Comparison of ENCODE assay signal across 19 mouse cellular contexts in genomic region chr3:102024981-102025451, GRCm38 (mm10). TPM values are rescaled to one million over a fixed set of nuclear protein-coding genes. Genes with fewer than 3 reads are reported as not detected.
A peak's percentile ranks its signal among the peaks of the same experiment; 100 is the strongest.
DNase-seq lines count a peak whose midpoint lies in the region; ATAC-seq and TF ChIP-seq lines count a peak whose summit lies in the region.
"Had no signal": no experiment of that assay in that cellular context is flagged by ENCODE, and none has a peak within 500 bp of the region (broad histone marks: within the 10 kb centered on the region; RNA-seq: fewer than 3 reads in every experiment).

No protein-coding gene starts in this region.

- no peak for TF ChIP-seq CTCF in thymus, adult 2 months (IDR thresholded peaks at IDR 0.05; ENCODE audit: borderline replicate concordance, control insufficient read depth, extremely low read depth, insufficient read depth, low read length, poor library complexity)

- 49% methylated on average over 9 of the region's 9 CpGs for WGBS in embryonic facial prominence, embryonic 14.5 days
- WGBS in hindbrain, embryonic 11.5 days: 42% methylated on average over 9 of the region's 9 CpGs
- WGBS in midbrain, embryonic 14.5 days: 30% methylated on average over 9 of the region's 9 CpGs
- WGBS in thymus, adult 2 months: 63% methylated on average over 9 of the region's 9 CpGs

- 0 out of 2 replicates have a peak, but pooled peaks have one; percentile 45 for ATAC-seq in embryonic facial prominence, embryonic 14.5 days (ENCODE audit: low read depth)
- peak; percentile 71 for ATAC-seq in hindbrain, embryonic 11.5 days (ENCODE audit: low FRiP score)
- ATAC-seq in midbrain, embryonic 14.5 days (ENCODE audit: low FRiP score, low TSS enrichment): peak; percentile 64; the same call in 1 of the 2 replicates
- ATAC-seq: intestine, embryonic 15.5 days had no signal

- no peak overlapping the region for H3K4me3 ChIP-seq in embryonic facial prominence, embryonic 14.5 days (ENCODE audit: low read depth, low read length)
- H3K4me3 ChIP-seq in hindbrain, embryonic 11.5 days (ENCODE audit: low read depth, low read length): no peak overlapping the region
- no peak overlapping the region for H3K4me3 ChIP-seq in midbrain, embryonic 14.5 days (replicated peaks; ENCODE audit: low read depth, low read length)
- H3K4me3 ChIP-seq in thymus, adult 2 months (ENCODE audit: control insufficient read depth, insufficient read depth, low read length): no peak overlapping the region
- H3K4me3 ChIP-seq: intestine, embryonic 15.5 days had no signal

- 0 out of 2 replicates have a peak, but pooled peaks cover 3% of the 10 kb centered on the region for H3K4me1 ChIP-seq in embryonic facial prominence, embryonic 14.5 days (ENCODE audit: control insufficient read depth, insufficient read depth, low read length)
- no peaks in the 10 kb centered on the region; the same call in 1 of the 2 replicates for H3K4me1 ChIP-seq in hindbrain, embryonic 11.5 days (replicated peaks; ENCODE audit: control insufficient read depth, insufficient read depth, low read length)
- peaks cover 39% of the 10 kb centered on the region for H3K4me1 ChIP-seq in midbrain, embryonic 14.5 days (ENCODE audit: control insufficient read depth, insufficient read depth, low read length)
- no peaks in the 10 kb centered on the region for H3K4me1 ChIP-seq in thymus, adult 2 months (replicated peaks; ENCODE audit: control insufficient read depth, insufficient read depth, low read length)

- H3K27ac ChIP-seq in embryonic facial prominence, embryonic 14.5 days (replicated peaks; ENCODE audit: low read depth, low read length): no peak overlapping the region
- peak overlapping the region; percentile 85 for H3K27ac ChIP-seq in hindbrain, embryonic 11.5 days (ENCODE audit: low read depth, low read length)
- H3K27ac ChIP-seq in midbrain, embryonic 14.5 days (replicated peaks; ENCODE audit: low read depth, low read length): peak overlapping the region; percentile 74
- no peak overlapping the region for H3K27ac ChIP-seq in thymus, adult 2 months (ENCODE audit: control insufficient read depth, insufficient read depth, low read length)
- H3K27ac ChIP-seq: intestine, embryonic 15.5 days had no signal

- no peak overlapping the region for H3K4me2 ChIP-seq in embryonic facial prominence, embryonic 14.5 days (ENCODE audit: low read depth, low read length)
- H3K4me2 ChIP-seq in hindbrain, embryonic 11.5 days (replicated peaks; ENCODE audit: low read depth, low read length): no peak overlapping the region
- no peak overlapping the region for H3K4me2 ChIP-seq in midbrain, embryonic 14.5 days (ENCODE audit: low read length)
- H3K4me2 ChIP-seq: intestine, embryonic 15.5 days had no signal

- H3K9me3 ChIP-seq in embryonic facial prominence, embryonic 14.5 days (ENCODE audit: control insufficient read depth, low read length): no peaks in the 10 kb centered on the region
- H3K9me3 ChIP-seq in hindbrain, embryonic 11.5 days (ENCODE audit: control insufficient read depth, low read length): no peaks in the 10 kb centered on the region
- no peaks in the 10 kb centered on the region for H3K9me3 ChIP-seq in midbrain, embryonic 14.5 days (ENCODE audit: control insufficient read depth, low read length)
- H3K9me3 ChIP-seq: intestine, embryonic 15.5 days had no signal

- H3K9ac ChIP-seq in embryonic facial prominence, embryonic 14.5 days (ENCODE audit: low read depth, low read length): no peak overlapping the region
- H3K9ac ChIP-seq in hindbrain, embryonic 11.5 days (ENCODE audit: low read depth, low read length): 0 out of 2 replicates have a peak overlapping the region, but pooled peaks have one; percentile 8
- H3K9ac ChIP-seq in midbrain, embryonic 14.5 days (replicated peaks; ENCODE audit: low read length): no peak overlapping the region
- H3K9ac ChIP-seq: intestine, embryonic 15.5 days had no signal

- peaks cover 19% of the 10 kb centered on the region for H3K27me3 ChIP-seq in embryonic facial prominence, embryonic 14.5 days (replicated peaks; ENCODE audit: control insufficient read depth, insufficient read depth, low read length)
- no peaks in the 10 kb centered on the region for H3K27me3 ChIP-seq in hindbrain, embryonic 11.5 days (ENCODE audit: control insufficient read depth, insufficient read depth, low read length)
- H3K27me3 ChIP-seq in midbrain, embryonic 14.5 days (ENCODE audit: control insufficient read depth, insufficient read depth, low read length): no peaks in the 10 kb centered on the region
- peaks cover 5% of the 10 kb centered on the region; the same call in 1 of the 2 replicates for H3K27me3 ChIP-seq in thymus, adult 2 months (ENCODE audit: control insufficient read depth, insufficient read depth, low read length)

- H3K36me3 ChIP-seq in embryonic facial prominence, embryonic 14.5 days (ENCODE audit: control insufficient read depth, insufficient read depth, low read length): no peaks in the 10 kb centered on the region
- H3K36me3 ChIP-seq in hindbrain, embryonic 11.5 days (ENCODE audit: control insufficient read depth, insufficient read depth, low read length): no peaks in the 10 kb centered on the region
- no peaks in the 10 kb centered on the region for H3K36me3 ChIP-seq in midbrain, embryonic 14.5 days (ENCODE audit: control insufficient read depth, insufficient read depth, low read length)
- no peaks in the 10 kb centered on the region for H3K36me3 ChIP-seq in thymus, adult 2 months (ENCODE audit: control insufficient read depth, insufficient read depth, low read length)
- H3K36me3 ChIP-seq: intestine, embryonic 15.5 days had no signal

- DNase-seq in embryo, embryonic 10.5 days (ENCODE audit: low spot score): peak; percentile 37
- DNase-seq in embryo, embryonic 9.5 days (ENCODE audit: extremely low spot score): no peak
- DNase-seq in embryonic facial prominence, embryonic 14.5 days (ENCODE audit: low spot score): no peak
- peak; percentile 63 for DNase-seq in hindbrain, embryonic 11.5 days (ENCODE audit: low spot score)
- peak; percentile 57 for DNase-seq in midbrain, embryonic 14.5 days
- no peak for DNase-seq in gastrocnemius, postnatal 10 days
- DNase-seq in ovary, postnatal 10 days (ENCODE audit: low spot score): no peak
- no peak for DNase-seq in thymus, adult 2 months
- DNase-seq: adrenal gland, postnatal 10 days; cerebellum, postnatal 36 days; gastrocnemius, postnatal 14 days; kidney, postnatal 25 days; lung, postnatal 14 days had no signal

- no peak for TF ChIP-seq POLR2A in thymus, adult 2 months (IDR thresholded peaks at IDR 0.05; ENCODE audit: control insufficient read depth, extremely low read depth, insufficient read depth, low read length, poor library complexity)

RNA-seq across cellular contexts. Expression of gene Nhlh2, which starts 15.1 kb away (rescaled TPM):
- 3.0 and 3.8 TPM in 2 replicates for polyA plus RNA-seq in embryonic facial prominence, embryonic 14.5 days (2014; fragmentation: Nextera tagmentation; extraction: Ambion mirVana)
- 173 and 196 TPM in 2 replicates for polyA plus RNA-seq in hindbrain, embryonic 11.5 days (2014; fragmentation: Nextera tagmentation; extraction: Ambion mirVana)
- 45.0 and 46.2 TPM in 2 replicates for polyA plus RNA-seq in midbrain, embryonic 14.5 days (2014; fragmentation: Nextera tagmentation; extraction: Ambion mirVana)
- not detected for total RNA-seq in gastrocnemius, postnatal 10 days (2021)
- 0.03 TPM in 1 of 2 replicates, not detected in the other for polyA plus RNA-seq in thymus, adult 2 months (2012; rRNA removed)
- total RNA-seq: ES-E14; gastrocnemius, postnatal 14 days; liver, adult 2 months had no signal
- polyA plus RNA-seq: heart, embryonic 14.5 days; intestine, embryonic 15.5 days; liver, adult 2 months; spleen, adult 2 months; testis, adult 2 months had no signal

Comparison
In these comparisons a context has a peak if more than half of its experiments do, and no peak if none do; other contexts are left out.
1. DNase-seq: peak in embryo, embryonic 10.5 days (single experiment), hindbrain, embryonic 11.5 days (single experiment) and midbrain, embryonic 14.5 days (single experiment); none in embryo, embryonic 9.5 days (single experiment), embryonic facial prominence, embryonic 14.5 days (single experiment), gastrocnemius, postnatal 10 days (single experiment), ovary, postnatal 10 days (single experiment) and thymus, adult 2 months (single experiment).
2. H3K27ac ChIP-seq: peak in hindbrain, embryonic 11.5 days (single experiment) and midbrain, embryonic 14.5 days (single experiment); none in embryonic facial prominence, embryonic 14.5 days (single experiment) and thymus, adult 2 months (single experiment).
3. Peak in every context shown above with its lines, with median percentiles within 50 percentile points of each other: ATAC-seq.